ENCODE assay signal across 9 mouse cellular contexts in the genomic region with DNA sequence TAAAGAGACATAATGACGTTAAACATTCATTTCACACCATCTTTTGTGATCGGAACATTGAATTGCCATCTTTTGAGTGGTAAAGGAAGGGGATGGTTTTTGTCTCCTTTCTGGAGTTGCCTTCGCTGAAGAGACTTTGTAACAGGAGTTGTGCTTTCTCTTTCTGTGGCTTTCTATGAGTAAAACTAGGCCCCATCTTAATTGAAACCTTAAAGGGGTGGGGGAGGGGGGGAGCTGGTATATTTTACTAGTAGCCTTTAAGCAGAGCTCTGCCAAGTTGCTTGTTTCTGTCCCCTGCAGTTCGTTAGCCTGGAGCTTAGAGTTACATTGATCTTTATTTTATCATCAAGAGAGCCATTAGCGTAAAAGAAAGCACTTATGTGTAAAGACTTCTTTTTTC. TPM values are rescaled to one million over a fixed set of nuclear protein-coding genes. Genes with fewer than 3 reads are reported as not detected.
A peak's percentile ranks its signal among the peaks of the same experiment; 100 is the strongest.
DNase-seq lines count a peak whose midpoint lies in the region; ATAC-seq and TF ChIP-seq lines count a peak whose summit lies in the region.
"Had no signal": no experiment of that assay in that cellular context is flagged by ENCODE, and none has a peak within 500 bp of the region (broad histone marks: within the 10 kb centered on the region; RNA-seq: fewer than 3 reads in every experiment).

No protein-coding gene starts in this region.

- no peak overlapping the region for H3K4me3 ChIP-seq in forebrain, embryonic 16.5 days (replicated peaks; ENCODE audit: low read length)
- H3K4me3 ChIP-seq in liver, embryonic 14.5 days (ENCODE audit: insufficient read depth in 1 of 2, low read depth in 2 of 2, low read length in 2 of 2) = no peak overlapping the region

- ATAC-seq in forebrain, embryonic 16.5 days = no peak
- ATAC-seq in liver, embryonic 14.5 days (ENCODE audit: insufficient read depth) = no peak

- peaks cover 10% of the 10 kb centered on the region for H3K4me1 ChIP-seq in forebrain, embryonic 16.5 days (replicated peaks; ENCODE audit: control insufficient read depth, insufficient read depth, low read length)
- H3K4me1 ChIP-seq in liver, embryonic 14.5 days (replicated peaks; ENCODE audit: control insufficient read depth in 2 of 2, insufficient read depth in 2 of 2, low read length in 1 of 2) = peaks cover 12 to 17% of the 10 kb centered on the region in 2 experiments

- no peaks in the 10 kb centered on the region for H3K27me3 ChIP-seq in forebrain, embryonic 16.5 days (replicated peaks; ENCODE audit: control insufficient read depth, insufficient read depth, low read length)
- peaks cover 11% of the 10 kb centered on the region; the same call in 1 of the 2 replicates for H3K27me3 ChIP-seq in liver, embryonic 14.5 days (ENCODE audit: control insufficient read depth, insufficient read depth, low read length)

- WGBS in forebrain, embryonic 16.5 days = 7% methylated on average over 5 of the region's 5 CpGs
- whole genome bisulfite sequencing in liver, embryonic 14.5 days (ENCODE audit: insufficient replicate concordance) = 23% methylated on average over 5 of the region's 5 CpGs

- H3K4me2 ChIP-seq in forebrain, embryonic 16.5 days (ENCODE audit: low read length) = peak overlapping the region; percentile 40
- H3K4me2 ChIP-seq in liver, embryonic 14.5 days (ENCODE audit: low read depth) = peak overlapping the region; percentile 95

- no peak for TF ChIP-seq EP300 in liver, embryonic 14.5 days (IDR thresholded peaks at IDR 0.05; ENCODE audit: low read depth)

- no peak overlapping the region for H3K9ac ChIP-seq in forebrain, embryonic 16.5 days (replicated peaks; ENCODE audit: low read depth, low read length)
- no peak overlapping the region for H3K9ac ChIP-seq in liver, embryonic 14.5 days (replicated peaks)

- DNase-seq in embryo, embryonic 10.5 days (ENCODE audit: low spot score) = peak; percentile 67
- no peak for DNase-seq in embryo, embryonic 10 days (ENCODE audit: low spot score)
- DNase-seq in 416B (ENCODE audit: low read depth) = peak; percentile 42
- no peak for DNase-seq in liver, embryonic 14.5 days (ENCODE audit: low read depth in 3 of 3, low spot score in 3 of 3)
- DNase-seq in adrenal gland, adult (ENCODE audit: inconsistent age in 2 of 2, low spot score in 1 of 2) = no peak
- DNase-seq in frontal cortex, postnatal 10 days (ENCODE audit: low spot score in 2 of 2) = no peak
- no peak for DNase-seq in right cerebral cortex, postnatal 36 days (ENCODE audit: low spot score in 2 of 2)
- DNase-seq: B cell, adult 2 months had no signal

- no peaks in the 10 kb centered on the region for H3K9me3 ChIP-seq in forebrain, embryonic 16.5 days (ENCODE audit: control insufficient read depth, low read length)
- H3K9me3 ChIP-seq in liver, embryonic 14.5 days (ENCODE audit: control insufficient read depth, low read length) = no peaks in the 10 kb centered on the region

- no peak for TF ChIP-seq CTCF in liver, embryonic 14.5 days (IDR thresholded peaks at IDR 0.05; ENCODE audit: low read depth)

- no peaks in the 10 kb centered on the region for H3K36me3 ChIP-seq in forebrain, embryonic 16.5 days (ENCODE audit: control insufficient read depth, insufficient read depth)
- no peaks in the 10 kb centered on the region for H3K36me3 ChIP-seq in liver, embryonic 14.5 days (replicated peaks; ENCODE audit: control insufficient read depth, insufficient read depth, low read depth)

- H3K27ac ChIP-seq in forebrain, embryonic 16.5 days (ENCODE audit: low read length) = no peak overlapping the region
- no peak overlapping the region for H3K27ac ChIP-seq in liver, embryonic 14.5 days

RNA-seq across cellular contexts. Expression of gene Eml4, which starts 2.3 kb away (rescaled TPM):
- polyA plus RNA-seq in forebrain, embryonic 16.5 days (2015; fragmentation: Nextera tagmentation; extraction: Ambion mirVana) = 31.7 and 33.9 TPM in 2 replicates
- polyA plus RNA-seq in liver, embryonic 14.5 days (2012; rRNA removed) = 4.0 and 5.0 TPM in 2 replicates
- polyA plus RNA-seq in liver, embryonic 14.5 days (2014; fragmentation: Nextera tagmentation; extraction: Ambion mirVana) = 4.8 and 4.9 TPM in 2 replicates

Comparison
In these comparisons a context has a peak if more than half of its experiments do, and no peak if none do; other contexts are left out.
1. DNase-seq: peak in embryo, embryonic 10.5 days (single experiment) and 416B (single experiment); none in embryo, embryonic 10 days (single experiment), liver, embryonic 14.5 days (0 of 3), adrenal gland, adult (0 of 2), frontal cortex, postnatal 10 days (0 of 2) and right cerebral cortex, postnatal 36 days (0 of 2).